Mouse (Mus musculus) left cerebral cortex, postnatal 36 days (tissue): ENCODE results near the gene Smim20. TPM values are rescaled to one million over a fixed set of nuclear protein-coding genes. Genes with fewer than 3 reads are reported as not detected.

ENCODE experiments used
- DNase-seq, 2 experiments: peaks; one replicate each; pipeline ENCODE4 v3.0.0; 2021 to 2022; ENCODE audit warnings: low spot score in 2 of 2, mixed read lengths in 1 of 2
- intact Hi-C: fragments of 180-260 bp; cut with DNase I; formaldehyde crosslinking; loops from one replicate; pipeline ENCODE4 v1.15.1; 2025
- total RNA-seq, 2 experiments: library from RNA; stranded (reverse); gene quantifications; 2 replicates each; pipeline ENCODE4 v1.2.3; 2021

Gene Smim20
- total RNA-seq, result 10 to 100 TPM; 33.5 to 40.5 TPM

GRCm38 (mm10) chr5:53266931-53267853, at the start of gene Smim20:
Smim20 (plus strand) TSS chr5:53267083.
- intact Hi-C loops, result no loop called here
- peak; percentile 78 to 83 for DNase-seq

DNA sequence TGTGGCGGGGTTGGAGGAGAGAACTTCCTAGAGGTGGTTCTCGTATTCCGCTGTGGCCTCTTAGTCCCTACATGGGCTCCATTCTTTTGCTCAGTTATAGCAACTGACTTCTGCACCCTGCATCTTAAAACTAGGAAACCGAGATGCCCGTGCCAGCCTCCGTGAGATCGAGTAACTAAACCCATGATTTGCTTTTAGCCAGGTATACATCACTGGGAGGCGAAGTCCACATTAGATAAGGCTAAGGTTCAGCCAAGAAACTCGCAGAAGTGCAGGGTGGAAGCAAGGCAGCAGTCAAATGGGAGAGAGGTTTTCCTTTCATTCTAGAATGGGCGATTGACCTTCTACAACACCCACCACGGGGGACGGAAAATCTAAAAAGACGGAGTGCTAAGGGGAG, 41.4 kb upstream of the Smim20 start:
- intact Hi-C loops, result no loop called here
- no peak for DNase-seq

DNA sequence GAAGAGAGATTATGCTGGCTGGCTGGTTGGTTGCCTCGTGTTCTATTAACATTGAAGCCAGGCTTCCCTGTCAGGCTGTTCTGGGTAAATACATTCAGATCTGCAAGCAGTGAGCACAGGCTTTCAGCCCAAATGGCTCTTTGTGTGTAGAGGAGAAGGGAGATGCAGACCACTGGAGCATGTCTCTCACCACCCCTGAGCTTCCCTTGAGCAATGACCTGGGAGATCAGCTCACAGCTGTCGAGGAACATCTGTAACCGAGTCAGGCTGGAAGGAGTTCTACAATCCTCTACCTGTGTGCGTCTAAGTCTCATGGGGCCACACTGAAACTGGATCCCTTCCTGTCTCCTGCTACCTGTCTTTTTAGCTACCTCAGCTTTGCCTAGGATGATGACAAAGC, 36.3 kb upstream of the Smim20 start:
- no peak for DNase-seq
- intact Hi-C loops, result no loop called here

DNA sequence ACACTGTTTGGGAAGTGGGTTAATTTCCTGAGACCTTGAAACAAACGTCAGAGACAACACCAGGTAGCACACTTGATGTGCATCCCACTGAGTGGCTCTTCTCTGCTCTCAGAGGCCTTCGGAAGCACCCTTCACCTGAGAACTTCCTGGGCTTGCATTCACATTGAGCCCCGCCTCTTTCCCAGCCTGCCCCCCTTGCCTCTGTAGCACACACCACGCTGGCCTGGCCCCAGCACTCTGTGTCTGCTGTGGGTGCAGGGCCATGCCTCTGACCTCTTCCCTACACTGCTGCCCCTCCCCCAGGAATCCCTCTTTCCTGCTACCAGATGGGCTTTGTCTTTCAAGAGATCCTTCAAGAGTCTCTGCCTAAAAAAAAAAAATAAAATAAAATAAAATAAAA, 31.3 kb upstream of the Smim20 start:
- intact Hi-C loops, result no loop called here
- no peak for DNase-seq

DNA sequence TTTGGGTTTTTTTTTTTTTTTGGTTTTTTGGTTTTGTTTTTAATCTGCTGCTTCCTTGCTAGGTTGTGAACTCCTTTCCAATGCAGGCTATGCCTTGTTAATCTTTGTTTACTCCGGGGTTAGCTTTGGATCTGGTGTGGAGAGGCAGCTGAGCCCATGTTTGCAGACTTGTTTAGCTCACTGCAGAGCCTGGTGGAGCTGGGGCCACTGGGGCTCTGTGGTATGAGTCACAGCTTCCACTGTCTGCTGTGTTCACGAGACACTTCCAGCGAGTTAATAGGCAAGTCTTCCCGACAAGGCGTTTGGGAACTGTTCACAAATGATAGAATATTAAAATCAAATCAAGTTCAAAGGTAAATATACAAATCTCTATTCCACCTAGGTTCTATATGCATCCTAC, 30.7 kb upstream of the Smim20 start:
- intact Hi-C loops, result no loop called here
- no peak for DNase-seq

DNA sequence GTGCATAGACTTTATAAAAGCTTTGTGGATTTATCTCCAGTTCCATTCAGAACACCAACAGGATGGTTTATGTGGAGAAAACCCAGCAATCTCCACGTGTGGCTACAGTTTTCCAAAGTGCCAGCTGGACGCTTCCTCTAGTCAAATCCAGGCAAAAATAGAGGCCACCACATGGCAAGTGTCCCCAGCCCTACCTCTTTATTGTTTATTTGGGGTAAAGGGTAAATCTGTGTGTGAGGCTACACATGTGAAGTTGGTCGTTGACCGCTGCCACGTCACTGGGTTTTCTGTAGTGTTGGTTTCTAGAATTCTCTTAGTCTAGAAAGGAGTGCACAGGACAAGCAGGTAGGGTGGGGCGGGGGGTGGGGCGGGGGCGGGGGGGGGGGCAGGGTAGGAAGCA, 30.1 kb upstream of the Smim20 start:
- intact Hi-C loops, result no loop called here
- no peak for DNase-seq

- intact Hi-C loops, result no loop called here
- DNase-seq, result peak in 1 of 2 experiments; percentile 25
These were observed 28.1 kb upstream of the Smim20 start for GRCm38 (mm10) chr5:53238761-53239160.

DNA sequence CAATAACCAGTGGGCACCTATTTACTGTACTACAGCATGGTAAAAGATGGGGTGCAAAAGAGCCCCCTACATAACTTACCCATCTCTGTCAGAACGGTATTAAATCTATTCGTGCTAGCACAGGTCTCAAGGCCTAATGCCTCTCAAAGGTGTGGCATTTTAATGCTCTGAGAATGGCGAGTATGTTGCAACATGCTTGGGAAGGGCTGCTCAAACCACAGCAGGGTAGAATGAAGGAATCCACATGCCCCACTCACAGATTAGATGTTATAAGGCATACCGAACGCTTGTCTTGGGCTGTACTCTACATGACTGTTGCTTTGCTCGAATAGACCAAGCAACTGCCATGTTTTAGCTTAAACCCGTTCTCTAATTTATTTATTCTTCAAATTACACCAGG, 27.7 kb upstream of the Smim20 start:
- intact Hi-C loops, result no loop called here
- no peak for DNase-seq

- no peak for DNase-seq
- intact Hi-C loops, result no loop called here
These were observed 26.9 kb upstream of the Smim20 start for GRCm38 (mm10) chr5:53239831-53240440.

DNA sequence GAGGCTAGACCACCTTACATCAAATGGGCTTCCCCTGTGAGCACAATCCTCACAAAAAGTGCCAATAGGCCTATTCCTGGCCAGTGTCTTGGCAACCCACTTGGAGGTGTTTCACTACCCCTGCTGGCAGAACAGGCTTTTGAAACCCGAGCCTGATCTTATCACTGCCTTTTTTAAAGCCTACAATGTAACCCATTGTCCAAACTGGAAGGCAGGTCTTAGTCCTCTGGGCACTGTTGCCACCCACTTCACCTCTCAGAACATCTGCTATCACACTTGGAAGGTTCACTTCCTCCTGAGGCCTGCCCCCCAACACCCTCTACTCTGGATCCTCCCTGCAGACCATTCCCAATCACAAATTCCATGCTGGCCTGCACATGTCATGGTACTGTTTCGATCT, 25.8 kb upstream of the Smim20 start:
- DNase-seq, result no peak
- intact Hi-C loops, result no loop called here

GRCm38 (mm10) chr5:53241963-53242362, 24.9 kb upstream of the Smim20 start:
- intact Hi-C loops, result no loop called here
- DNase-seq, result no peak

GRCm38 (mm10) chr5:53242865-53243499, 23.9 kb upstream of the Smim20 start:
- intact Hi-C loops, result no loop called here
- DNase-seq, result peak; percentile 50

DNA sequence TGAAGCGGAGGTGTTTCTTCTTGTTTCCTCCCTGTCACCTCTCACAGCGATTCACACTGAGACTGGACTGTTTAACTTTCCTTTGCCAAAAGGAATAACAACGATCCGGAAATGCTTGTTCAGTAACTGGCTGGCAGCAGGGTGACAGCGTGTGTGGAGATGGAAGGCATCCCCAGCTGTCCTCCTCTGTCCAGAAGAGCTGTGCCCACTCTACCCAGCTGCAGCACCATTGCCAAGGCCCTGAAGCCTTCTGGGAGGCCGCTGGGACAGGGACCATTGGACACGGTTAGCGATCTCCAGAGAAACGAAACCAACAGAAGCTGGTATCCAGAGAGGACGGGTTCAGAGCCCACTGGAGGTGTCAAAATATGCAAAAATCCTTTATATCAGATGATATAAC, 22.9 kb upstream of the Smim20 start:
- intact Hi-C loops, result no loop called here

GRCm38 (mm10) chr5:53248499-53248898, 18.4 kb upstream of the Smim20 start:
- intact Hi-C loops, result no loop called here
- no peak for DNase-seq

More for the DNA sequence above, 22.9 kb upstream of the Smim20 start:
- no peak for DNase-seq

DNA sequence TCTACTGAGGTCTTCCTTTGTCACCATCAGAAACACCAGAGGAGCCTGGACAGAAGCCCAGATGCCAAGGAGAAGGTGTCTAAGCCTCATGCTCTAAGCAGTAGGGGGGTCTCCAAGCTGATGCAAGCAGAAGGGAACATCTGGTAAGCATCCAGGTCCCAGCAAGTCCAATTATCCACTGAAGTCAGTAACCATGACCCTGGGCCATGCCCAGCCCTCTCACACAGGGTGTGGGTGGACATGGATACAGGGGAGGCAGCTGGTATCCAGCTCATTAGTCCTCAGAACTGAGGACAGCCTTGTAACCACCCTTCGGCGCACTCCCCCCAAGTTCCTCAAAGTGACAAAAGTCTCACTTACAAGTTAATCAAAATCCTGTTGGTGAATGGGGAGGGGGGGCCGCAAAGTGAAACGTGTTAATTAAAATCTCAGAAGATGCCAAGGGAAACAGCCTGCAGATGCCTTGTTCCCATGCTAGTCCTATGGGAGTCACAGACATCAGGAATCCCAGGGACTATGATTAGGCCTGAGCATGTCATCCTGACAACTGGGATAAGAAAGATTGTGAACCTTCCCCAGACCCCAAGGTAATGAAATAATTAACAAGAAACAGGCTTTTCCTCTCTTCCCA, 17.3 kb upstream of the Smim20 start:
- intact Hi-C loops, result no loop called here
- DNase-seq, result no peak

GRCm38 (mm10) chr5:53254154-53254553, 12.7 kb upstream of the Smim20 start:
- no peak for DNase-seq
- intact Hi-C loops, result no loop called here

- intact Hi-C loops, result no loop called here
- DNase-seq, result no peak
These were observed 12.1 kb upstream of the Smim20 start for GRCm38 (mm10) chr5:53254821-53255220.

GRCm38 (mm10) chr5:53258038-53258786, 8.7 kb upstream of the Smim20 start:
- DNase-seq, result peak in 1 of 2 experiments; percentile 46
- intact Hi-C loops, result no loop called here

GRCm38 (mm10) chr5:53259894-53260293, 7.0 kb upstream of the Smim20 start:
- peak in 1 of 2 experiments; percentile 34 for DNase-seq
- intact Hi-C loops, result loop anchor here (5.0 kb wide), 1 partner anchor 48 kb away; the partner anchor contains the start of gene Sel1l3
